Mouse (Mus musculus) brain, embryonic 14.5 days (tissue): ENCODE results near the gene Mpnd.

Experiments
- CTCF ChIP-seq: fragments of 200-500 bp; IDR thresholded peaks from 2 replicates; pipeline ENCODE4 v1.5.1; 2012; ENCODE audit warnings: inconsistent platforms, mild to moderate bottlenecking, moderate library complexity, borderline replicate concordance; ENCODE audit not compliant: insufficient read depth, insufficient read length; ENCODE audit errors: extremely low read depth
- POLR2A ChIP-seq: fragments of 200-500 bp; IDR thresholded peaks from 2 replicates; pipeline ENCODE4 v1.6.1; 2012; ENCODE audit warnings: mild to moderate bottlenecking, inconsistent platforms, borderline replicate concordance; ENCODE audit not compliant: poor library complexity, insufficient read depth, insufficient read length, severe bottlenecking; ENCODE audit errors: extremely low read depth

DNA sequence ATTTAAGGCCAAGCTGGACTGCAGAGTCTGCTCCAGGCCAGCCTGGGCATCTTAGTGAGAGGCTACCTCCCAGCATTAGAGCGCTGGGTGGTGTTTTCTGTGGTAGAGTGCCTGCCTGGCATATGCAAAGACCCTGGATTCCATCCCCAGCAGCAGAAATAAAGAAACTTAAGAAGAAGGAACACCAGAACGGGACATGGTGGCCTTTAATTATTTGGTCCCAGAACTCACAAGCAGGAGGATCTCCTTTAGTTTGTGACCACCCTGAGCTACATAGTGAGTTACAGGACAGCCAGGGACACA is 47.0 kb upstream of the Mpnd start:
- TF ChIP-seq POLR2A = no peak
- TF ChIP-seq CTCF = no peak
